Mouse (Mus musculus): ENCODE measurements around the gene Col27a1.

DNA sequence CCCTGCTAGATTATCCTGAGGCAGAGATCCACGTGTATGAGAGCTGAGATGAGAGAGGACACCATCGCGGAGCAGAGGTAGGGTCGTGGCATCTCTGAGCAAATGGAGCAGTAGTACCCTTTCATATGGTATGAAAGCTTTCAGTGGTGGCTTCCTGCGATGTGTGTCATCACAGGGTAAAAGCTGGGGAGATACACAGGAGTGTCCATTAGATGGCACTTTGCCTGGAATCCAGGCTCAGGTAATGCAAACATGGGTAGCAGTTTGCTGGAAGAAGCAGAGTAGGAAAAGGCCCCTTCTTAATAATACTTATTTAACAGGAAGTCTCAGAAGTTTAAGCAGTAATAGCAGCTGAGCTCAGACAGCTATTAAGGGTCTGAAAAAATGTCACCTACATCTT is 100.3 kb downstream of the Col27a1 start:
- no peak for TF ChIP-seq EP300 (IDR thresholded peaks at IDR 0.05; ENCODE audit: low read depth)
- TF ChIP-seq CTCF (IDR thresholded peaks at IDR 0.05; ENCODE audit: low read depth): no peak

Data from liver, postnatal 0 days (tissue).